Mouse (Mus musculus) embryonic facial prominence, embryonic 12.5 days (tissue): Measurements from ENCODE around the gene Trmt2b. TPM values are rescaled to one million over a fixed set of nuclear protein-coding genes. Genes with fewer than 3 reads are reported as not detected.

Experiments
- ATAC-seq: fragments of 200-750 bp; cut with Nextera tagmentation; 2 replicates; pipeline ENCODE4 v1.8.0; 2017; ENCODE audit not compliant: insufficient number of reproducible peaks, insufficient read depth, low FRiP score, low TSS enrichment
- H3K27ac ChIP-seq: fragments of 300-500 bp; sonication (generic); 2 replicates; pipeline ENCODE4 v1.5.1; 2016; ENCODE audit warnings: mild to moderate bottlenecking
- H3K27me3 ChIP-seq: fragments of 300-500 bp; sonication (generic); 2 replicates; pipeline ENCODE4 v1.6.1; 2016; ENCODE audit warnings: mild to moderate bottlenecking, moderate library complexity
- H3K36me3 ChIP-seq: fragments of 300-500 bp; sonication (generic); 2 replicates; pipeline ENCODE4 v1.6.1; 2016; ENCODE audit warnings: mild to moderate bottlenecking
- H3K4me1 ChIP-seq: fragments of 300-500 bp; sonication (generic); 2 replicates; pipeline ENCODE4 v1.6.1; 2016
- H3K4me2 ChIP-seq: fragments of 300-500 bp; sonication (generic); replicated peaks from 2 replicates; pipeline ENCODE4 v1.6.1; 2016; ENCODE audit warnings: mild to moderate bottlenecking, moderate library complexity
- H3K4me3 ChIP-seq: fragments of 300-500 bp; sonication (generic); 2 replicates; pipeline ENCODE4 v1.5.1; 2016; ENCODE audit warnings: mild to moderate bottlenecking
- H3K9ac ChIP-seq: fragments of 300-500 bp; sonication (generic); 2 replicates; pipeline ENCODE4 v1.6.1; 2016; ENCODE audit warnings: mild to moderate bottlenecking, moderate library complexity
- H3K9me3 ChIP-seq: fragments of 300-500 bp; sonication (generic); 2 replicates; pipeline ENCODE4 v1.6.1; 2016; ENCODE audit warnings: mild to moderate bottlenecking, moderate library complexity
- WGBS: fragments of 180-500 bp; shearing (Covaris S2); methylation state at CpG from one replicate; pipeline ENCODE4 v1.1.7; 2016; 5-methylcytosine and 5-hydroxymethylcytosine counted together
- polyA plus RNA-seq: library from polyadenylated mRNA; unstranded; fragments of >200 nt; fragmentation: Nextera tagmentation; extraction: Ambion mirVana; gene quantifications from 2 replicates; pipeline ENCODE4 v1.2.1, GENCODE M21; 2016

Gene Trmt2b
- polyA plus RNA-seq, 1 experiment from 2014 or later: 11.5 TPM

GRCm38 (mm10) chrX:134285791-134286190, 9.0 kb upstream of the Trmt2b start:
- no peak overlapping the region for H3K9ac ChIP-seq
- no peak for ATAC-seq
- no peaks in the 10 kb centered on the region for H3K36me3 ChIP-seq
- H3K4me1 ChIP-seq: no peaks in the 10 kb centered on the region
- no peak overlapping the region for H3K4me2 ChIP-seq
- 62% methylated on average over 4 of the region's 4 CpGs for WGBS
- no peaks in the 10 kb centered on the region for H3K9me3 ChIP-seq
- no peak overlapping the region for H3K27ac ChIP-seq
- H3K4me3 ChIP-seq: no peak overlapping the region
- no peaks in the 10 kb centered on the region for H3K27me3 ChIP-seq

GRCm38 (mm10) chrX:134285102-134285501, 8.3 kb upstream of the Trmt2b start:
- no peak overlapping the region for H3K27ac ChIP-seq
- ATAC-seq: no peak
- H3K9me3 ChIP-seq: no peaks in the 10 kb centered on the region
- no peak overlapping the region for H3K4me2 ChIP-seq
- H3K9ac ChIP-seq: no peak overlapping the region
- H3K4me3 ChIP-seq: no peak overlapping the region
- WGBS: 92% methylated on average over 2 of the region's 2 CpGs
- no peaks in the 10 kb centered on the region for H3K27me3 ChIP-seq
- H3K36me3 ChIP-seq: no peaks in the 10 kb centered on the region
- H3K4me1 ChIP-seq: no peaks in the 10 kb centered on the region

GRCm38 (mm10) chrX:134280531-134280930, 3.7 kb upstream of the Trmt2b start:
- Histone ChIP-seq H3K4me1 (no peaks in the 10 kb centered on the region), H3K27me3 (no peaks in the 10 kb centered on the region), H3K36me3 (no peaks in the 10 kb centered on the region), H3K9me3 (no peaks in the 10 kb centered on the region), H3K4me2 (no peak overlapping the region), H3K4me3 (no peak overlapping the region), H3K27ac (no peak overlapping the region), H3K9ac (no peak overlapping the region)
- ATAC-seq: no peak
- WGBS: 89% methylated on average over 3 of the region's 3 CpGs

- Histone ChIP-seq H3K36me3 (no peaks in the 10 kb centered on the region), H3K9ac (no peak overlapping the region), H3K4me2 (peak overlapping the region; percentile 41; the same call in 1 of the 2 replicates), H3K4me3 (no peak overlapping the region), H3K4me1 (no peaks in the 10 kb centered on the region), H3K27ac (0 out of 2 replicates have a peak overlapping the region, but pooled peaks have one; percentile 11), H3K27me3 (no peaks in the 10 kb centered on the region), H3K9me3 (no peaks in the 10 kb centered on the region)
- ATAC-seq: no peak
- 24% methylated on average over 6 of the region's 6 CpGs for WGBS
Observed at GRCm38 (mm10) chrX:134275715-134276114, 1.1 kb downstream of the Trmt2b start.

GRCm38 (mm10) chrX:134262129-134262528, 14.7 kb downstream of the Trmt2b start:
- Histone ChIP-seq H3K36me3 (no peaks in the 10 kb centered on the region), H3K4me1 (no peaks in the 10 kb centered on the region), H3K9me3 (no peaks in the 10 kb centered on the region), H3K9ac (no peak overlapping the region), H3K27ac (no peak overlapping the region), H3K27me3 (no peaks in the 10 kb centered on the region), H3K4me3 (no peak overlapping the region), H3K4me2 (no peak overlapping the region)
- WGBS: 76% methylated on average over 11 of the region's 11 CpGs
- no peak for ATAC-seq

- Histone ChIP-seq H3K9ac (no peak overlapping the region), H3K4me2 (no peak overlapping the region), H3K27ac (no peak overlapping the region), H3K4me1 (no peaks in the 10 kb centered on the region), H3K9me3 (no peaks in the 10 kb centered on the region), H3K27me3 (no peaks in the 10 kb centered on the region), H3K36me3 (no peaks in the 10 kb centered on the region), H3K4me3 (no peak overlapping the region)
- WGBS: 45% methylated on average over 5 of the region's 5 CpGs
- no peak for ATAC-seq
Observed at GRCm38 (mm10) chrX:134261191-134261590, 15.6 kb downstream of the Trmt2b start.

GRCm38 (mm10) chrX:134248202-134248601, 28.6 kb downstream of the Trmt2b start:
- Histone ChIP-seq H3K27ac (no peak overlapping the region), H3K4me1 (no peaks in the 10 kb centered on the region), H3K9ac (no peak overlapping the region), H3K4me3 (no peak overlapping the region), H3K4me2 (no peak overlapping the region), H3K27me3 (no peaks in the 10 kb centered on the region), H3K36me3 (no peaks in the 10 kb centered on the region), H3K9me3 (no peaks in the 10 kb centered on the region)
- no peak for ATAC-seq
- WGBS: 56% methylated on average over 2 of the region's 2 CpGs

- no peaks in the 10 kb centered on the region for H3K9me3 ChIP-seq
- no peak overlapping the region for H3K4me2 ChIP-seq
- no peak overlapping the region for H3K4me3 ChIP-seq
- ATAC-seq: no peak
- 86% methylated on average over 10 of the region's 10 CpGs for WGBS
- H3K9ac ChIP-seq: no peak overlapping the region
- no peaks in the 10 kb centered on the region for H3K27me3 ChIP-seq
- no peaks in the 10 kb centered on the region for H3K4me1 ChIP-seq
- no peaks in the 10 kb centered on the region for H3K36me3 ChIP-seq
- no peak overlapping the region for H3K27ac ChIP-seq
Observed at GRCm38 (mm10) chrX:134245946-134246345, 30.8 kb downstream of the Trmt2b start.

- Histone ChIP-seq H3K27ac (no peak overlapping the region), H3K4me1 (no peaks in the 10 kb centered on the region), H3K9me3 (no peaks in the 10 kb centered on the region), H3K4me3 (no peak overlapping the region), H3K9ac (no peak overlapping the region), H3K4me2 (no peak overlapping the region), H3K36me3 (no peaks in the 10 kb centered on the region), H3K27me3 (no peaks in the 10 kb centered on the region)
- 93% methylated on average over 10 of the region's 10 CpGs for WGBS
- no peak for ATAC-seq
Observed at GRCm38 (mm10) chrX:134238266-134238665, 38.5 kb downstream of the Trmt2b start.

GRCm38 (mm10) chrX:134233048-134233447, 43.7 kb downstream of the Trmt2b start:
- ATAC-seq: no peak
- Histone ChIP-seq H3K4me1 (no peaks in the 10 kb centered on the region), H3K4me2 (no peak overlapping the region), H3K36me3 (no peaks in the 10 kb centered on the region), H3K27ac (no peak overlapping the region), H3K9ac (no peak overlapping the region), H3K9me3 (no peaks in the 10 kb centered on the region), H3K4me3 (no peak overlapping the region), H3K27me3 (no peaks in the 10 kb centered on the region)
- 80% methylated on average over 1 of the region's 1 CpGs for WGBS

- ATAC-seq: no peak
- no peak within 1 kb of the TSS for H3K9ac ChIP-seq
- H3K27me3 ChIP-seq: 0 out of 2 replicates have a peak, but pooled peaks cover 4% of the 10 kb centered on the region
- H3K36me3 ChIP-seq: no peaks in the 10 kb centered on the region
- no peak within 1 kb of the TSS for H3K4me3 ChIP-seq
- H3K9me3 ChIP-seq: no peaks in the 10 kb centered on the region
- WGBS: 59% methylated on average over 4 of the region's 4 CpGs
- H3K27ac ChIP-seq: no peak within 1 kb of the TSS
- H3K4me2 ChIP-seq: no peak within 1 kb of the TSS
- H3K4me1 ChIP-seq: no peaks in the 10 kb centered on the region
Observed at GRCm38 (mm10) chrX:134221856-134222255, 54.9 kb downstream of the Trmt2b start, which contains the start of gene Nox1. TSS of gene Nox1 (minus strand) at chrX:134221956.

- Histone ChIP-seq H3K27ac (no peak overlapping the region), H3K4me1 (no peaks in the 10 kb centered on the region), H3K36me3 (no peaks in the 10 kb centered on the region), H3K9ac (no peak overlapping the region), H3K27me3 (0 out of 2 replicates have a peak, but pooled peaks cover 4% of the 10 kb centered on the region), H3K4me2 (no peak overlapping the region), H3K9me3 (no peaks in the 10 kb centered on the region), H3K4me3 (no peak overlapping the region)
- WGBS: 66% methylated on average over 3 of the region's 3 CpGs
- ATAC-seq: no peak
Observed at GRCm38 (mm10) chrX:134220618-134221017, 56.2 kb downstream of the Trmt2b start.

- Histone ChIP-seq H3K9me3 (no peaks in the 10 kb centered on the region), H3K36me3 (no peaks in the 10 kb centered on the region), H3K4me2 (no peak overlapping the region), H3K9ac (no peak overlapping the region), H3K4me1 (no peaks in the 10 kb centered on the region), H3K4me3 (no peak overlapping the region), H3K27ac (no peak overlapping the region), H3K27me3 (0 out of 2 replicates have a peak, but pooled peaks cover 4% of the 10 kb centered on the region)
- ATAC-seq: no peak
- 70% methylated on average over 4 of the region's 4 CpGs for WGBS
Observed at GRCm38 (mm10) chrX:134218161-134218560, 58.6 kb downstream of the Trmt2b start.
